In the genomic region with DNA sequence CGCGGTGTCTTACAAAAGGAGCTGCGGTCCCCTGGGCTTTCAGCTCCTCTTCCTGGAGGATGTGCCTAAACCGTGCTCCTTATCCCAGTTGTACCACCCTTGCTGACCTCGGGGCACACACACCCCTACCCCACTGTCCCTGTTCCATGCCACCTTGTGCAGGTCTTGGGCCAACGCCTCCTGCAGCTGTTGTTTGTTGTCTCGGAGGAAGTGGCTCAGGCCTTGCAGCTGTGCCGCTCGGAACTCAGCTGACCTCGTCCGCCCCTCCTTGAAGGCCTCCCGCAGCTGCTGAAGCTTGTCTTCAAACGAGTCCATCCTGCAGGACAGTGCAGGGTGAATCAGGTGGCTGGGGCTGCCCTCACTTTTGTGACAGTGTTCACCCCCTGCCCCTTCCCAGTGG, we compare ENCODE assay signal across 8 mouse cellular contexts. TPM values are rescaled to one million over a fixed set of nuclear protein-coding genes. Genes with fewer than 3 reads are reported as not detected.
DNase-seq lines count a peak whose midpoint lies in the region; ATAC-seq and TF ChIP-seq lines count a peak whose summit lies in the region.

No protein-coding gene starts in this region.

- H3K4me3 ChIP-seq in heart, postnatal 0 days (ENCODE audit: low read depth, low read length): no peak overlapping the region
- no peak overlapping the region for H3K4me3 ChIP-seq in layer of hippocampus, adult 2 months

- TF ChIP-seq CTCF in heart, postnatal 0 days (IDR thresholded peaks at IDR 0.05; ENCODE audit: low read depth): no peak
- no peak for TF ChIP-seq CTCF in layer of hippocampus, adult 2 months (conservative IDR thresholded peaks at IDR 0.05)

- no peaks in the 10 kb centered on the region for H3K27me3 ChIP-seq in heart, postnatal 0 days (ENCODE audit: control insufficient read depth, insufficient read depth, low read length)

- no peak overlapping the region for H3K4me2 ChIP-seq in heart, postnatal 0 days (ENCODE audit: low read depth, low read length)

- no peaks in the 10 kb centered on the region for H3K36me3 ChIP-seq in heart, postnatal 0 days (replicated peaks; ENCODE audit: control insufficient read depth, insufficient read depth, low read length)

- peaks cover 15% of the 10 kb centered on the region; the same call in 1 of the 2 replicates for H3K4me1 ChIP-seq in heart, postnatal 0 days (ENCODE audit: control insufficient read depth, insufficient read depth)

- WGBS in heart, postnatal 0 days: 60% methylated on average over 13 of the region's 13 CpGs

- peak overlapping the region; percentile 27; the same call in 1 of the 2 replicates for H3K27ac ChIP-seq in heart, postnatal 0 days (ENCODE audit: low read depth)
- H3K27ac ChIP-seq in layer of hippocampus, adult 2 months: no peak overlapping the region

- no peak for TF ChIP-seq EP300 in heart, postnatal 0 days (IDR thresholded peaks at IDR 0.05; ENCODE audit: low read depth)

- no peaks in the 10 kb centered on the region for H3K9me3 ChIP-seq in heart, postnatal 0 days (replicated peaks; ENCODE audit: control insufficient read depth, low read length)

- DNase-seq in heart, adult 11 months: peak; percentile 98
- no peak for DNase-seq in heart, adult 8-10 months (ENCODE audit: low spot score)
- DNase-seq in A20 (ENCODE audit: low read depth, low spot score): peak; percentile 89
- DNase-seq in heart, postnatal 0 days (ENCODE audit: low spot score): no peak
- DNase-seq in lung, postnatal 36 days: peak; percentile 70
- no peak for DNase-seq in T-cell, adult 2 months (ENCODE audit: low spot score)
- DNase-seq in layer of hippocampus, adult 2 months (ENCODE audit: low spot score in 2 of 2): no peak
- no peak for DNase-seq in left cerebral cortex, adult 9 months (ENCODE audit: low spot score in 2 of 2)

- ATAC-seq in heart, postnatal 0 days (ENCODE audit: insufficient read depth, low read depth): no peak

- H3K9ac ChIP-seq in heart, postnatal 0 days (replicated peaks; ENCODE audit: low read depth, low read length): no peak overlapping the region

RNA-seq across cellular contexts. Expression of a gene that starts 6.0 kb away (rescaled TPM):
- total RNA-seq in heart, adult 8-10 months (2022): 1 to 10 TPM in 3 of 4 experiments, under 1 TPM in 1; 0.76 to 2.2 (median 1.6) TPM
- total RNA-seq in heart, postnatal 0 days (2014; rRNA removed; ENCODE audit: low replicate concordance): 1.9 and 2.1 TPM in 2 replicates
- polyA plus RNA-seq in heart, postnatal 0 days (2015; fragmentation: Nextera tagmentation; extraction: Ambion mirVana): 3.1 and 3.2 TPM in 2 replicates
- total RNA-seq in layer of hippocampus, adult 2 months (2021): 1 to 10 TPM; 2.2 to 2.4 TPM

RNA-seq across cellular contexts. Expression of a gene that starts 11.0 kb away (rescaled TPM):
- total RNA-seq in heart, adult 8-10 months (2022): 100 to 1,000 TPM; 481 to 543 (median 507) TPM
- 506 and 520 TPM in 2 replicates for total RNA-seq in heart, postnatal 0 days (2014; rRNA removed; ENCODE audit: low replicate concordance)
- 681 and 696 TPM in 2 replicates for polyA plus RNA-seq in heart, postnatal 0 days (2015; fragmentation: Nextera tagmentation; extraction: Ambion mirVana)
- 100 to 1,000 TPM; 125 to 142 TPM for total RNA-seq in layer of hippocampus, adult 2 months (2021)

RNA-seq across cellular contexts. Expression of a gene that starts 11.4 kb away (rescaled TPM):
- total RNA-seq in heart, adult 8-10 months (2022): 10 to 100 TPM; 11.1 to 19.2 (median 13.7) TPM
- total RNA-seq in heart, postnatal 0 days (2014; rRNA removed; ENCODE audit: low replicate concordance): 11.9 and 29.6 TPM in 2 replicates
- polyA plus RNA-seq in heart, postnatal 0 days (2015; fragmentation: Nextera tagmentation; extraction: Ambion mirVana): 15.5 and 18.1 TPM in 2 replicates
- total RNA-seq in layer of hippocampus, adult 2 months (2021): 10 to 100 TPM; 11.4 to 16.1 TPM

RNA-seq across cellular contexts. Expression of a gene that starts 16.7 kb away (rescaled TPM):
- 10 to 100 TPM in 2 of 4 experiments, 1 to 10 TPM in 2; 8.5 to 13.9 (median 9.3) TPM for total RNA-seq in heart, adult 8-10 months (2022)
- total RNA-seq in heart, postnatal 0 days (2014; rRNA removed; ENCODE audit: low replicate concordance): 32.1 and 44.9 TPM in 2 replicates
- 12.8 and 14.1 TPM in 2 replicates for polyA plus RNA-seq in heart, postnatal 0 days (2015; fragmentation: Nextera tagmentation; extraction: Ambion mirVana)
- total RNA-seq in layer of hippocampus, adult 2 months (2021): 10 to 100 TPM; 20.0 to 24.9 TPM

RNA-seq across cellular contexts. Expression of a gene that starts 34.9 kb away (rescaled TPM):
- total RNA-seq in heart, adult 8-10 months (2022): 1 to 10 TPM in 1 of 4 experiments, under 1 TPM in 3; 0.35 to 1.2 (median 0.55) TPM
- total RNA-seq in heart, postnatal 0 days (2014; rRNA removed; ENCODE audit: low replicate concordance): not detected in 2 replicates
- 0.22 and 0.29 TPM in 2 replicates for polyA plus RNA-seq in heart, postnatal 0 days (2015; fragmentation: Nextera tagmentation; extraction: Ambion mirVana)
- total RNA-seq in layer of hippocampus, adult 2 months (2021): not detected

Comparison
In these comparisons a context has a peak if more than half of its experiments do, and no peak if none do; other contexts are left out.
1. DNase-seq: peak in heart, adult 11 months (single experiment), A20 (single experiment) and lung, postnatal 36 days (single experiment); none in heart, adult 8-10 months (single experiment), heart, postnatal 0 days (single experiment), T-cell, adult 2 months (single experiment), layer of hippocampus, adult 2 months (0 of 2) and left cerebral cortex, adult 9 months (0 of 2).